Mouse (Mus musculus): ENCODE results near the gene Mfsd4a.

DNA sequence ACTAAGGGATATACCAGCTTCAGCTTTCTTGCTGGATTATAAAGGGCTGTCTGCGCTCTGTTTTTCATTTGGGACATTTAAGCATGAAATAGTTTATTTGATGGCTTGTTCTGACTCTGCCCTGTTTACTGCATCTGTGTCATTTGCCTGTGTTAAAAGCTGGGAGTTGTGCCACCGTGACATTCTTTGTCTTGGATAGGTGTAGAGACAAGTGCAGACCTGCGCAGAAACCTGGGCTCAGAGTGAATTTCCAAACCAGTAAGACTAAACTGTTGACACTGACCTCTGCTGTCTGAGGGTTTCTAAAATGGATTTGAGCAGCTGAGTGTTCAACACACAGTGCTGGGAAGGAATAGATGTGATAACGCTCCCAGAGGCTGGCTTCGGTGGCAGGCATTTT lies 39.9 kb downstream of the Mfsd4a start:
- TF ChIP-seq CTCF (IDR thresholded peaks at IDR 0.05; ENCODE audit: low read depth, low read length) (no peak), POLR2A (IDR thresholded peaks at IDR 0.05; ENCODE audit: insufficient read depth, low read length) (no peak), EP300 (IDR thresholded peaks at IDR 0.05; ENCODE audit: insufficient read depth, low read depth, low read length) (no peak)

All from ES-Bruce4 (cell line).